8 mouse cellular contexts compared by ENCODE assay signal in genomic region chr8:3467886-3468545, GRCm38 (mm10). TPM values are rescaled to one million over a fixed set of nuclear protein-coding genes. Genes with fewer than 3 reads are reported as not detected.
DNase-seq lines count a peak whose midpoint lies in the region; ATAC-seq and TF ChIP-seq lines count a peak whose summit lies in the region.

No protein-coding gene starts in this region.

- no peaks in the 10 kb centered on the region for H3K27me3 ChIP-seq in kidney, embryonic 16.5 days (ENCODE audit: insufficient read depth, low read length)
- H3K27me3 ChIP-seq in hindbrain, embryonic 13.5 days, result no peaks in the 10 kb centered on the region
- H3K27me3 ChIP-seq in midbrain, embryonic 14.5 days (ENCODE audit: control insufficient read depth, insufficient read depth, low read length), result no peaks in the 10 kb centered on the region

- TF ChIP-seq CTCF in bone marrow macrophage, adult 2 months (IDR thresholded peaks at IDR 0.05; ENCODE audit: low read depth, low read length), result no peak

- H3K4me3 ChIP-seq in kidney, embryonic 16.5 days (ENCODE audit: low read length), result peak overlapping the region; percentile 47
- H3K4me3 ChIP-seq in bone marrow macrophage, adult 2 months (ENCODE audit: insufficient read depth, low read length), result peak overlapping the region; percentile 65
- H3K4me3 ChIP-seq in hindbrain, embryonic 13.5 days, result peak overlapping the region; percentile 46
- peak overlapping the region; percentile 43 for H3K4me3 ChIP-seq in midbrain, embryonic 14.5 days (replicated peaks; ENCODE audit: low read depth, low read length)

- no peak for DNase-seq in kidney, postnatal 10 days
- peak; percentile 43 for DNase-seq in midbrain, embryonic 14.5 days
- DNase-seq in layer of hippocampus, postnatal 25 days (ENCODE audit: extremely low spot score in 1 of 2, low spot score in 1 of 2), result no peak
- no peak for DNase-seq in kidney, adult 8-10 months
- DNase-seq in thymus, postnatal 25 days, result no peak

- 54% methylated on average over 9 of the region's 9 CpGs for WGBS in kidney, embryonic 16.5 days
- 55% methylated on average over 9 of the region's 9 CpGs for WGBS in hindbrain, embryonic 13.5 days
- WGBS in midbrain, embryonic 14.5 days, result 46% methylated on average over 9 of the region's 9 CpGs

- peak overlapping the region; percentile 79 for H3K9ac ChIP-seq in kidney, embryonic 16.5 days (replicated peaks; ENCODE audit: low read length)
- H3K9ac ChIP-seq in hindbrain, embryonic 13.5 days, result peak overlapping the region; percentile 73
- peak overlapping the region; percentile 62; the same call in 1 of the 2 replicates for H3K9ac ChIP-seq in midbrain, embryonic 14.5 days (replicated peaks; ENCODE audit: low read length)

- H3K4me1 ChIP-seq in kidney, embryonic 16.5 days (ENCODE audit: insufficient read depth, low read length), result peaks cover 4% of the 10 kb centered on the region; the same call in 1 of the 2 replicates
- H3K4me1 ChIP-seq in bone marrow macrophage, adult 2 months (ENCODE audit: control insufficient read depth, insufficient read depth, low read length), result peaks cover 7% of the 10 kb centered on the region
- peaks cover 10% of the 10 kb centered on the region; the same call in 1 of the 2 replicates for H3K4me1 ChIP-seq in hindbrain, embryonic 13.5 days (replicated peaks)
- peaks cover 4% of the 10 kb centered on the region for H3K4me1 ChIP-seq in midbrain, embryonic 14.5 days (ENCODE audit: control insufficient read depth, insufficient read depth, low read length)

- no peak for TF ChIP-seq POLR2A in bone marrow macrophage, adult 2 months (IDR thresholded peaks at IDR 0.05; ENCODE audit: borderline replicate concordance, low read depth, low read length)

- peak; percentile 2; the same call in 1 of the 2 replicates for ATAC-seq in kidney, embryonic 16.5 days (ENCODE audit: low FRiP score, low TSS enrichment)
- ATAC-seq in hindbrain, embryonic 13.5 days (ENCODE audit: low FRiP score), result no peak; the same call in 1 of the 2 replicates
- peak; percentile 1; the same call in 1 of the 2 replicates for ATAC-seq in midbrain, embryonic 14.5 days (ENCODE audit: low FRiP score, low TSS enrichment)

- H3K4me2 ChIP-seq in kidney, embryonic 16.5 days (replicated peaks; ENCODE audit: low read depth, low read length), result peak overlapping the region; percentile 54
- peak overlapping the region; percentile 61 for H3K4me2 ChIP-seq in hindbrain, embryonic 13.5 days
- H3K4me2 ChIP-seq in midbrain, embryonic 14.5 days (ENCODE audit: low read length), result peak overlapping the region; percentile 68

- no peaks in the 10 kb centered on the region for H3K36me3 ChIP-seq in kidney, embryonic 16.5 days (ENCODE audit: insufficient read depth, low read length)
- H3K36me3 ChIP-seq in hindbrain, embryonic 13.5 days, result no peaks in the 10 kb centered on the region
- no peaks in the 10 kb centered on the region for H3K36me3 ChIP-seq in midbrain, embryonic 14.5 days (ENCODE audit: control insufficient read depth, insufficient read depth, low read length)

- peak overlapping the region; percentile 74 for H3K27ac ChIP-seq in kidney, embryonic 16.5 days (ENCODE audit: low read length)
- H3K27ac ChIP-seq in bone marrow macrophage, adult 2 months (ENCODE audit: insufficient read depth, low read depth, low read length), result no peak overlapping the region
- peak overlapping the region; percentile 84 for H3K27ac ChIP-seq in hindbrain, embryonic 13.5 days
- H3K27ac ChIP-seq in midbrain, embryonic 14.5 days (replicated peaks; ENCODE audit: low read depth, low read length), result peak overlapping the region; percentile 90

- no peaks in the 10 kb centered on the region for H3K9me3 ChIP-seq in kidney, embryonic 16.5 days (ENCODE audit: low read length)
- no peaks in the 10 kb centered on the region for H3K9me3 ChIP-seq in hindbrain, embryonic 13.5 days
- no peaks in the 10 kb centered on the region for H3K9me3 ChIP-seq in midbrain, embryonic 14.5 days (ENCODE audit: control insufficient read depth, low read length)

RNA-seq across cellular contexts. Expression of gene Pex11g, which starts 0.5 kb away (rescaled TPM):
- polyA plus RNA-seq in kidney, embryonic 16.5 days (2015; fragmentation: Nextera tagmentation; extraction: Ambion mirVana), result 8.7 and 10.1 TPM in 2 replicates
- polyA plus RNA-seq in bone marrow macrophage, adult 2 months (2012; ENCODE audit: insufficient read depth, insufficient read length, missing spikeins), result 3.1 and 4.5 TPM in 2 replicates
- polyA plus RNA-seq in hindbrain, embryonic 13.5 days (2015; fragmentation: Nextera tagmentation; extraction: Ambion mirVana), result 4.2 and 5.3 TPM in 2 replicates
- 3.2 and 3.9 TPM in 2 replicates for polyA plus RNA-seq in midbrain, embryonic 14.5 days (2014; fragmentation: Nextera tagmentation; extraction: Ambion mirVana)
- 1 to 10 TPM in 1 of 2 experiments, under 1 TPM in 1; 0.59 to 1.2 TPM for total RNA-seq in layer of hippocampus, postnatal 25 days (2021)

RNA-seq across cellular contexts. Expression of gene Tex45, which starts 2.6 kb away (rescaled TPM):
- polyA plus RNA-seq in kidney, embryonic 16.5 days (2015; fragmentation: Nextera tagmentation; extraction: Ambion mirVana), result 0.19 TPM in 1 of 2 replicates, not detected in the other
- not detected in 2 replicates for polyA plus RNA-seq in bone marrow macrophage, adult 2 months (2012; ENCODE audit: insufficient read depth, insufficient read length, missing spikeins)
- polyA plus RNA-seq in hindbrain, embryonic 13.5 days (2015; fragmentation: Nextera tagmentation; extraction: Ambion mirVana), result 0.30 and 0.54 TPM in 2 replicates
- polyA plus RNA-seq in midbrain, embryonic 14.5 days (2014; fragmentation: Nextera tagmentation; extraction: Ambion mirVana), result 0.18 and 0.58 TPM in 2 replicates
- under 1 TPM; 0.23 to 0.30 TPM for total RNA-seq in layer of hippocampus, postnatal 25 days (2021)

RNA-seq across cellular contexts. Expression of gene Zfp358, which starts 24.9 kb away (rescaled TPM):
- 55.6 and 57.1 TPM in 2 replicates for polyA plus RNA-seq in kidney, embryonic 16.5 days (2015; fragmentation: Nextera tagmentation; extraction: Ambion mirVana)
- 17.1 and 20.8 TPM in 2 replicates for polyA plus RNA-seq in bone marrow macrophage, adult 2 months (2012; ENCODE audit: insufficient read depth, insufficient read length, missing spikeins)
- 77.4 and 79.9 TPM in 2 replicates for polyA plus RNA-seq in hindbrain, embryonic 13.5 days (2015; fragmentation: Nextera tagmentation; extraction: Ambion mirVana)
- polyA plus RNA-seq in midbrain, embryonic 14.5 days (2014; fragmentation: Nextera tagmentation; extraction: Ambion mirVana), result 53.0 and 80.8 TPM in 2 replicates
- total RNA-seq in layer of hippocampus, postnatal 25 days (2021), result 10 to 100 TPM; 29.0 to 32.5 TPM

RNA-seq across cellular contexts. Expression of gene Mcoln1, which starts 32.2 kb away (rescaled TPM):
- 72.2 and 73.5 TPM in 2 replicates for polyA plus RNA-seq in kidney, embryonic 16.5 days (2015; fragmentation: Nextera tagmentation; extraction: Ambion mirVana)
- polyA plus RNA-seq in bone marrow macrophage, adult 2 months (2012; ENCODE audit: insufficient read depth, insufficient read length, missing spikeins), result 112 and 117 TPM in 2 replicates
- polyA plus RNA-seq in hindbrain, embryonic 13.5 days (2015; fragmentation: Nextera tagmentation; extraction: Ambion mirVana), result 90.1 and 92.0 TPM in 2 replicates
- 76.7 and 78.9 TPM in 2 replicates for polyA plus RNA-seq in midbrain, embryonic 14.5 days (2014; fragmentation: Nextera tagmentation; extraction: Ambion mirVana)
- total RNA-seq in layer of hippocampus, postnatal 25 days (2021), result 10 to 100 TPM; 72.7 to 85.3 TPM

RNA-seq across cellular contexts. Expression of gene Pnpla6, which starts 47.2 kb away (rescaled TPM):
- 35.7 and 42.4 TPM in 2 replicates for polyA plus RNA-seq in kidney, embryonic 16.5 days (2015; fragmentation: Nextera tagmentation; extraction: Ambion mirVana)
- 36.0 and 39.9 TPM in 2 replicates for polyA plus RNA-seq in bone marrow macrophage, adult 2 months (2012; ENCODE audit: insufficient read depth, insufficient read length, missing spikeins)
- 34.8 and 37.3 TPM in 2 replicates for polyA plus RNA-seq in hindbrain, embryonic 13.5 days (2015; fragmentation: Nextera tagmentation; extraction: Ambion mirVana)
- polyA plus RNA-seq in midbrain, embryonic 14.5 days (2014; fragmentation: Nextera tagmentation; extraction: Ambion mirVana), result 26.4 and 31.1 TPM in 2 replicates
- 10 to 100 TPM; 59.1 to 77.1 TPM for total RNA-seq in layer of hippocampus, postnatal 25 days (2021)
